Mouse (Mus musculus) embryonic facial prominence, embryonic 14.5 days (tissue): Measurements from ENCODE around the gene Ubqln1. TPM values are rescaled to one million over a fixed set of nuclear protein-coding genes. Genes with fewer than 3 reads are reported as not detected.

Experiments
- ATAC-seq: fragments of 200-750 bp; cut with Nextera tagmentation; 2 replicates; pipeline ENCODE4 v1.8.0; 2017; ENCODE audit warnings: low read depth, moderate number of reproducible peaks, moderate TSS enrichment
- DNase-seq: peaks from one replicate; pipeline ENCODE4 v3.0.0-alpha.2; 2015; ENCODE audit warnings: low spot score
- H3K27ac ChIP-seq: fragments of 300-500 bp; sonication (generic); replicated peaks from 2 replicates; pipeline ENCODE4 v1.5.1; 2014; ENCODE audit warnings: low read depth, mild to moderate bottlenecking, low read length, moderate library complexity
- H3K27me3 ChIP-seq: fragments of 300-500 bp; sonication (generic); replicated peaks from 2 replicates; pipeline ENCODE4 v1.6.1; 2014; ENCODE audit warnings: low read length; ENCODE audit not compliant: control insufficient read depth, insufficient read depth
- H3K36me3 ChIP-seq: fragments of 300-500 bp; sonication (generic); 2 replicates; pipeline ENCODE4 v1.6.1; 2014; ENCODE audit warnings: low read length, mixed read lengths; ENCODE audit not compliant: control insufficient read depth, insufficient read depth
- H3K4me1 ChIP-seq: fragments of 300-500 bp; sonication (generic); 2 replicates; pipeline ENCODE4 v1.6.1; 2014; ENCODE audit warnings: antibody characterized with exemption, low read length; ENCODE audit not compliant: control insufficient read depth, insufficient read depth
- H3K4me2 ChIP-seq: fragments of 300-500 bp; sonication (generic); 2 replicates; pipeline ENCODE4 v1.6.1; 2014; ENCODE audit warnings: low read depth, mild to moderate bottlenecking, low read length, moderate library complexity, mixed read lengths
- H3K4me3 ChIP-seq: fragments of 300-500 bp; sonication (generic); 2 replicates; pipeline ENCODE4 v1.5.1; 2014; ENCODE audit warnings: low read depth, mild to moderate bottlenecking, low read length
- H3K9ac ChIP-seq: fragments of 300-500 bp; sonication (generic); 2 replicates; pipeline ENCODE4 v1.6.1; 2014; ENCODE audit warnings: low read depth, mild to moderate bottlenecking, low read length, moderate library complexity, mixed read lengths
- H3K9me3 ChIP-seq: fragments of 300-500 bp; sonication (generic); 2 replicates; pipeline ENCODE4 v1.6.1; 2016; ENCODE audit warnings: low read length; ENCODE audit not compliant: control insufficient read depth
- WGBS: fragments of 180-500 bp; shearing (Covaris S2); extraction: QIAGEN DNeasy Blood & Tissue Kit; methylation state at CpG from one replicate; pipeline ENCODE4 v1.1.7; 2014; 5-methylcytosine and 5-hydroxymethylcytosine counted together
- polyA plus RNA-seq: library from polyadenylated mRNA; unstranded; fragments of >200 nt; fragmentation: Nextera tagmentation; extraction: Ambion mirVana; gene quantifications from 2 replicates; pipeline ENCODE4 v1.2.1, GENCODE M21; 2014

Ubqln1 gene
- polyA plus RNA-seq, 1 experiment from 2014 or later, result 91.9 TPM

GRCm38 (mm10) chr13:58225694-58226093 lies 10.2 kb upstream of the Ubqln1 start:
- Histone ChIP-seq H3K9me3 (peaks cover 9% of the 10 kb centered on the region; the same call in 1 of the 2 replicates), H3K4me1 (no peaks in the 10 kb centered on the region), H3K36me3 (no peaks in the 10 kb centered on the region), H3K4me3 (no peak overlapping the region), H3K4me2 (no peak overlapping the region), H3K27ac (no peak overlapping the region), H3K27me3 (no peaks in the 10 kb centered on the region), H3K9ac (no peak overlapping the region)
- ATAC-seq, result no peak
- no peak for DNase-seq
- WGBS, result 52% methylated on average over 8 of the region's 8 CpGs

DNA sequence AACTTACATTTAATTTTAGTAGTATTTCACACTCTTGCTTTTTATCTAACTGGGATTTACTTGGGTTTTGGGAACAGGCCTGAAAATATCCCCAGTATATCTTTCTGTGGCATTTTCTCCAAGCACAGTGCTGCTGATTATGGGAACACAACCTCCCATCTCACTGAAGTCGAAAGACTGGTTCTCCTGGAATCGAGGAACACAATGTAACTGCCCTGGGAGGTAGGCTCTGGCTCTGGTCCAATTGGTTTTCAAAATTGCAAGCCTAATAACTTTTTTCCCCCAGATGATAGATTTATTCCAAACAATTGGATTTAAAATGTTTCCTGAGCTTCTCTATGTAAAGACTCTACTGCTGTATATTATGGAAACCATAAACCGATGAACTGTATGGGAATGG lies 4.8 kb upstream of the Ubqln1 start:
- no peak overlapping the region for H3K27ac ChIP-seq
- H3K4me1 ChIP-seq, result no peaks in the 10 kb centered on the region; the same call in 1 of the 2 replicates
- H3K9me3 ChIP-seq, result no peaks in the 10 kb centered on the region
- no peak overlapping the region for H3K9ac ChIP-seq
- no peak overlapping the region for H3K4me2 ChIP-seq
- DNase-seq (peak; percentile 76), ATAC-seq (no peak)
- 67% methylated on average over 3 of the region's 3 CpGs for WGBS
- H3K36me3 ChIP-seq, result no peaks in the 10 kb centered on the region
- no peak overlapping the region for H3K4me3 ChIP-seq
- no peaks in the 10 kb centered on the region for H3K27me3 ChIP-seq

GRCm38 (mm10) chr13:58217536-58217935 lies 2.1 kb upstream of the Ubqln1 start:
- H3K4me1 ChIP-seq, result peaks cover 11% of the 10 kb centered on the region
- WGBS, result 93% methylated on average over 2 of the region's 2 CpGs

DNA sequence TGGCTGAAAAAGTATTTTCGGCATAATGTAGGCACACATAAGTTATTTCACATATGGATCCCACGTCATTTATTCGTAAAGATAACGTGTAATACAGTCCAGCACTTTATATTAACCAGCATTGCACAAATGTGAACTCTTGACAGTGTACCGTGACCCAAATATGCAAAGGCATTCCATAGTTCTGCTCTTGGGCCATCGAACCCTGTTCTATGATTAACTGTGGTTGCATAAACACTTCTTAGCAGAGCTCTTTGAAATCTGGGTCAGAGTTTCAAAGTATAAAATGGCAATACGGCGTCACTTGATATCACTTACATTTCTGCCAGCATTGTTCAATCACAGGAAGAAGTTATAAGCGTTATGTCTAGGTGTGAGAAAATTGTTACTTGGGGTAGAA lies 942 bp upstream of the Ubqln1 start:
- Histone ChIP-seq H3K27me3 (no peaks in the 10 kb centered on the region), H3K4me3 (peak overlapping the region; percentile 100), H3K4me1 (peaks cover 11% of the 10 kb centered on the region), H3K36me3 (no peaks in the 10 kb centered on the region), H3K9me3 (no peaks in the 10 kb centered on the region), H3K9ac (peak overlapping the region; percentile 96), H3K27ac (peak overlapping the region; percentile 88), H3K4me2 (peak overlapping the region; percentile 54)
- WGBS, result 84% methylated on average over 9 of the region's 9 CpGs
- ATAC-seq (peak; percentile 1; the same call in 1 of the 2 replicates), DNase-seq (no peak)

More at GRCm38 (mm10) chr13:58217536-58217935, 2.1 kb upstream of the Ubqln1 start:
- Histone ChIP-seq H3K9ac (no peak overlapping the region), H3K4me2 (no peak overlapping the region), H3K27me3 (no peaks in the 10 kb centered on the region), H3K9me3 (no peaks in the 10 kb centered on the region), H3K36me3 (no peaks in the 10 kb centered on the region), H3K27ac (no peak overlapping the region), H3K4me3 (no peak overlapping the region)
- DNase-seq, result no peak
- no peak for ATAC-seq

DNA sequence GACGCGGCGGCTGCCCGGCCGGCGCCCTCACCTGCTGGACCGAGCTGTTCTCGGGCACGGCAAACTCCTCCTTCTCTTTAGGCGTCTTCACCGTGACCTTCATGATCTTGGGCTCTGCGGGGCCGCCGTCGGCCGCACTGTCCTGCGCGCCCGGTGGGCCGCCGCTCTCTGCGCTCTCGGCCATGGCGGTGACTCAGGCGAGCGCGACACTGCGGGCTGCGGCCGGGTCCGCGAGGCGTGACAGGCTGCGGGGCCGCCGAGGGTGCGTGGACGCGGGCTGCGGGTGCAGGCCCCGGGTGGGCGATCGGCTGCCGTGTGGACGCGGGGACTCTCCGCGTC lies 231 bp downstream of the Ubqln1 start:
- peak; percentile 51; the same call in 1 of the 2 replicates for ATAC-seq
- 0% methylated on average over 6 of the region's 48 CpGs for WGBS

GRCm38 (mm10) chr13:58214346-58215252 lies 854 bp downstream of the Ubqln1 start:
- DNase-seq (no peak), ATAC-seq (peak; percentile 50)
- H3K4me3 ChIP-seq, result peak overlapping the region; percentile 100
- H3K9me3 ChIP-seq, result no peaks in the 10 kb centered on the region
- peak overlapping the region; percentile 54 for H3K4me2 ChIP-seq
- H3K4me1 ChIP-seq, result peaks cover 11% of the 10 kb centered on the region
- no peaks in the 10 kb centered on the region for H3K36me3 ChIP-seq
- no peaks in the 10 kb centered on the region for H3K27me3 ChIP-seq
- H3K27ac ChIP-seq, result peak overlapping the region; percentile 88
- WGBS, result 3% methylated on average over 24 of the region's 49 CpGs
- H3K9ac ChIP-seq, result peak overlapping the region; percentile 96

More for the DNA sequence above, 231 bp downstream of the Ubqln1 start:
- Histone ChIP-seq H3K4me3 (peak overlapping the region; percentile 100), H3K9me3 (no peaks in the 10 kb centered on the region), H3K36me3 (no peaks in the 10 kb centered on the region), H3K27ac (peak overlapping the region; percentile 88), H3K27me3 (no peaks in the 10 kb centered on the region), H3K4me1 (peaks cover 11% of the 10 kb centered on the region), H3K4me2 (peak overlapping the region; percentile 54), H3K9ac (peak overlapping the region; percentile 96)
- DNase-seq, result no peak

GRCm38 (mm10) chr13:58213801-58214200 lies 1.7 kb downstream of the Ubqln1 start:
- ATAC-seq, result no peak
- Histone ChIP-seq H3K4me3 (peak overlapping the region; percentile 100), H3K4me2 (peak overlapping the region; percentile 54), H3K27me3 (no peaks in the 10 kb centered on the region), H3K9me3 (no peaks in the 10 kb centered on the region), H3K27ac (no peak overlapping the region), H3K9ac (peak overlapping the region; percentile 96), H3K36me3 (no peaks in the 10 kb centered on the region), H3K4me1 (peaks cover 11% of the 10 kb centered on the region)
- WGBS, result 60% methylated on average over 8 of the region's 8 CpGs
- no peak for DNase-seq

- no peaks in the 10 kb centered on the region for H3K9me3 ChIP-seq
- 78% methylated on average over 2 of the region's 2 CpGs for WGBS
- no peak overlapping the region for H3K4me3 ChIP-seq
Measured at GRCm38 (mm10) chr13:58212530-58212929, 2.9 kb downstream of the Ubqln1 start.

More at GRCm38 (mm10) chr13:58212530-58212929, 2.9 kb downstream of the Ubqln1 start:
- Histone ChIP-seq H3K9ac (no peak overlapping the region), H3K27ac (no peak overlapping the region), H3K4me1 (peaks cover 11% of the 10 kb centered on the region), H3K4me2 (no peak overlapping the region), H3K36me3 (no peaks in the 10 kb centered on the region), H3K27me3 (no peaks in the 10 kb centered on the region)
- DNase-seq (no peak), ATAC-seq (no peak)
